Mouse (Mus musculus): ENCODE measurements around the gene Ckap4.

The Ckap4 gene

DNA sequence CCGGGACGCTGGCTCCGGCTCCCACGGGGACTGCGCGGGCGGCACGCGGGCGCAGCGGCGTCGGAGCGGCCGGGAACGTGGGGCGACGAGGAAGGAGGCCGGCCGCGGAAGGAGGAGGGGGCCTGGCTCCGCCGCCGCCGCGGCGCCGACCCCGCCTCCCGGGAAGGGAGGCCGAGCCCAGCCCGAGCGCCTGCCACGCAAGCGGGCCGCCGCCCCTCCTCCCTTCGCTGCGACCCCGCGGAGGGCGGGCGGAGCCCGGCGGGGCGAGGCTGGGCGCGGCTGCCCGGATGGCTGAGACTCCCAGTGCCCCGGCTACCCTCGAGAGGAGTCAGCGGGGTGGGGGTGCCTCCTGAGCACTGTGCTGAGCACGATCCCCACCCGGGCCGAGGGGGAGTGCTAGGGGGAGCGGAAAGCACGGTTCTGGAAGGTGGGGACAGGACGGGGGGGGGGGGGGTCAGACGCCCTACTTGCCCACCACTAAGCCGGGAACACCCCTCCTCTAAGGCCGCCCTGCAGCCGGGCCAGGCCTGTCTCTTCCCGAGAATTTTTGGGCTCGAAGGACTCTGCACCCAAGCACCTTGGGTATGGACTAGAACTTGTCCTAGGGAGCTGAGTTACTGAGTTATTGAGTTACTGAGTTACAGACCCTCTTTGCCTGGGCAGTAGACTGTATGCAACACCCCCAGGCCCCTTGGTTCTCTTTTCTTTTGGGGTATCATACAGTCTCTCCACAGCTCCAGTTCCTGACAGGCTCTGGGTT, at the start of gene Ckap4:
Ckap4 (minus strand) TSS at position 151 of the 760 bp plus-strand sequence.
- in situ Hi-C loops (cut with MboI; ENCODE audit: low pct_unique_long_range_greater_than_20kb in 1 of 2, low sequenced_read_pairs in 2 of 2, unreplicated experiment in 1 of 2): no loop called here

DNA sequence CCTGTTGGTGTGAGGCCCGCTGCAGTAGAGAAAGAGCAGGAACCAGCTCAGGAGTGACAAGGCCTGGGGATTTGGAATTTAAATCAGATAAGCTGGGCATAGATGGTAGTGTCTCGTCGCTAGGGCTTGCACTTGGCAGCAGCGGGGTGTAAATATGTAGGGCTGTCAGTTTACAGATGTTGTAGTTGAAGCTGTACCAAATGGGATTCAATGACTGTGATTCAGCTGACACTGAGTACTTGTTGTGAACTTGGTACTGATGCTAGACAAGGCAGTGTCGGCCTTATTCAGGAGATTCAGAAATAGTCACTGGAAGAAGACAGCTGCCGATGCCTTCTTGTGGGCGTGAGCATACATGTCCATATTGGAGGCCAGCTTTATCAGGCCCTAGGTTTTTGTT, 48.4 kb upstream of the Ckap4 start:
- in situ Hi-C loops (cut with MboI; ENCODE audit: low pct_unique_long_range_greater_than_20kb in 1 of 2, low sequenced_read_pairs in 2 of 2, unreplicated experiment in 1 of 2): no loop called here

DNA sequence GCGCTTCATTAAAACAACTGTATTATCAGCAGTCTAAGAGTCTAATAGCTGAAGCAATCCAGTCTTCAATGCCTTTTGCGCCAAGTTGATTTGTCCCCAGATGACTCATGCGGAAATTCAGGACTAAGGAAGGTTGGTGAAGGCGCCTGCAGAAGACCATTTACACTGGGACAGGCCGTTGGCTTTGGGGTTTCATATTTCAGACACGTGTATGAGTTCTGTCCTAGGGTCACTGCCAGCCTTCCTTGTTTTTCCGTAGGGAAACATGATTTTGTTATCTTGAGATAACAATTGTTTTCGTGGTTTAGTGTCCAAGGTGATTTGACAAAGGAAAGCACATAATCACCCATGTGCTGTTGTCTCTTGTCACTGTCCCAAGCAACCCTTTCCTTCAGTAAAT, 47.3 kb upstream of the Ckap4 start:
- in situ Hi-C loops (cut with MboI; ENCODE audit: low pct_unique_long_range_greater_than_20kb in 1 of 2, low sequenced_read_pairs in 2 of 2, unreplicated experiment in 1 of 2): no loop called here

DNA sequence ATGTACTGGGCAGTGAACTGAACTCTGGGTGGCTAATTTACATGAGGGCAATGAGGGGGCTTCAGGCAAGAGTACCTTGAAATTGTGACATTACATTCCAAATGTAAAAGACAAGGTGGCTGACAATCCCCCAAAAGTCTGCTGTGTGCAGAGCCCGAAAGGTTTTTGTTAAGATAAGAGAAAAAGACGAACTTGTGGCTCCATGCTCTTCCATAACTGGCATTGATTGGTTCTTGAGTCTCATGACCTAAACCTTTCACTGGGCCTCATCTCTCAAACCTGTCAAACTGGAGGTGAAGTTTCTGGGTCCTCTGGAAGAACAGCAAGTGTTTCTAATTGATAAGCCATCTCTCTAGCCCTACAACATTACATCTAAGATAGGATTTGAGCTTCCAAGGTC, 45.7 kb upstream of the Ckap4 start:
- in situ Hi-C loops (cut with MboI; ENCODE audit: low pct_unique_long_range_greater_than_20kb in 1 of 2, low sequenced_read_pairs in 2 of 2, unreplicated experiment in 1 of 2): no loop called here

DNA sequence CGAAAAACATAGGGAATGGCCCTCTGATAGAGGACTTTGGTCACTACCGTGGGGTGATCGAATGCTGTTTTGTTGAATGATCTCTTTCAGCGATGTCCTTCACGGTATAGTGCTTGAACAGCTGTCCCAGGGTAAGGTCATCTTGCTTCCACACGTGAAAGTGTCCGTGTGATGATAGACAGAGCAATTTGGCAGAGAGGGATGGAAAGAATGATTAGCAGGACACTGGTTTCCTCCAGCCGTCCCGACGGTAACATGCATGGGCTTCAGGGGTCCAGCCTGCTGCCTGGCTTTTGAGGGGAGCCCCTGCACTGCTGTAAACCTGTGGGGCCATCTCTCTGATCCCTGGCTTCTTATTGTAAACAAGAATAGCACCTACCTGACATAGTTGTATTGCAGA, 44.9 kb upstream of the Ckap4 start:
- in situ Hi-C loops (cut with MboI; ENCODE audit: low pct_unique_long_range_greater_than_20kb in 1 of 2, low sequenced_read_pairs in 2 of 2, unreplicated experiment in 1 of 2): no loop called here

DNA sequence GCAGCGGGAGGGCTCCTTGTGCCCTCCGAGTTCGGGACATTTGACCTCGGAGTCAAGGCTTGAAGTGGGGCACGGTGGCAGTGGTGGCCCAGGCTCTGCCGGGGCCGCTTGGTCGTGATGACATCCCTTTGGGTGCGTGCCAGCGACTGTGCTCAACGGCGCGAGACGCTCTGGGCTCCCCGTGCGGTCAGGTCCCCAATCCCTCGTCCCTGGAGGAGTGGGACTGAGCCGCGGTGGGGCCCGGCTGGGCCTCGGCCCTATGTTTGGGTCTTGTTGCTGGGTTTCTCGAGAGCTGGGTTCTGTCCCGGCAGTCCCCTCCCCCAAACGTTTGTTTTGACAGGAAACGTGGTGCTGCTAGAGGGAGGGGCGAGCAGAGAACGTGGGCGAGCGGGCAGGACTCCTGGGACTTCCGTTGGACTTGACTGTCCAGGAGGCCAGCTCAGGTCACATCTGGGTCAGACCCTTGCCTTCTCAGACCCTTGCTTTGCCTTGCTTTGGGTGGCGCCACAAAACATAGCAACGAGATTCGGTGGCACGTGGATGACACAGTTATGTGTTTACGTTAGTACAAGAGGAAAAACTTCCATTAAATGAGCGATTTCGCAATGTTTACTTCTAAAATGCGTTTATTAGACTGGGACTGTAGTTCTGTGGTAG, 43.3 kb upstream of the Ckap4 start:
- in situ Hi-C loops (cut with MboI; ENCODE audit: low pct_unique_long_range_greater_than_20kb in 1 of 2, low sequenced_read_pairs in 2 of 2, unreplicated experiment in 1 of 2): no loop called here

DNA sequence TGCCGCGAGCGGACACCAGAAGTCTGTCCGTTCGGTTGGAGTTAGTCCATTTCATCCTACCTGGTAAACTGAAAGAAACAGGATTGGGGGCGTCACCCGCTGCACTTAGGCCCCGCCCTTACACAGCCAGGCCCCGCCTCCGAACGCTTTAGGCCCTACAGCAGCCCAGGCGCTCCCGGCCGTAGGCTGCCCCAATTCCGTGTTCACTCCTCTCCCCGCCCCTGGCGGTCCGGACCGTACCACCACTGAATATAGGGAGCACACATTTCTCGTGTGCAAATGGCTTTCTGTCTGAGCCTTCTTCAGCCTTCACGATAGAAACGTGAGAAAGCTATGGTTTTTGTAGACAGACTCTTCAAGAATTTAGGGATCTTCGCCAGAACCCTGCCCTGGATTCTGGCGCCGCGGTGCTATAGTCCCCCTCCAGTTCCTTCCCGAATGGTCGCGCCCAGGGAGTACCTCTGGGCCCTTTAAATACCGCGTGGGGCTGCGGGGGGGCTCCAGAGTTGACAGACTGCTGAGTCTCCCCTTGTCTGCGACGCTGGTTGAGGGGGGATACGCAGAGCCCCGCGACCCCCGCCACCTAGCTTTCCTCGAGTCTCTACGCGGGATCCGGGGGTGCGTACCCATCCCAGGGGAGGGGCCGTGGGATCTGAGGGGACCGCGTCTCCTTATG, 42.7 kb upstream of the Ckap4 start, which contains the start of gene Tcp11l2:
Tcp11l2 (plus strand) TSS at position 232 of the 676 bp plus-strand sequence.
- in situ Hi-C loops (cut with MboI; ENCODE audit: low pct_unique_long_range_greater_than_20kb in 1 of 2, low sequenced_read_pairs in 2 of 2, unreplicated experiment in 1 of 2): no loop called here

DNA sequence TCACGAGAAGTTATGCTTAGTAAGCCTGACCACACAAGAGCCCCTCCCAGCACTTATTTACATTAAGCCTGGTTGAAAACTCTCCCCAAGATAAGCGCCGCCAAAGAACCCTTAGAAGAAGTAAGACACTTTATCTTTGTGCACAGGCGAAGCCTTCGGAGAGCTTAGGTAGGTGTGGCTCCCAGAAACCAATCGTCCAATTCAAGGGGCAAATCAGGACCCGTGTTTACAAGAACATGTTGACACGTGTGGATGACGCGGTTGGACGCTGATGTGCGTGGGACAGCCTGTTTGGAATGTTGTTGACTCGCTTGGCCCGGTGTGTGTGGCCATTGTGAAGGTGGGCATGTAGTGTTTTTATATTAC, 42.1 kb upstream of the Ckap4 start:
- in situ Hi-C loops (cut with MboI; ENCODE audit: low pct_unique_long_range_greater_than_20kb in 1 of 2, low sequenced_read_pairs in 2 of 2, unreplicated experiment in 1 of 2): no loop called here

DNA sequence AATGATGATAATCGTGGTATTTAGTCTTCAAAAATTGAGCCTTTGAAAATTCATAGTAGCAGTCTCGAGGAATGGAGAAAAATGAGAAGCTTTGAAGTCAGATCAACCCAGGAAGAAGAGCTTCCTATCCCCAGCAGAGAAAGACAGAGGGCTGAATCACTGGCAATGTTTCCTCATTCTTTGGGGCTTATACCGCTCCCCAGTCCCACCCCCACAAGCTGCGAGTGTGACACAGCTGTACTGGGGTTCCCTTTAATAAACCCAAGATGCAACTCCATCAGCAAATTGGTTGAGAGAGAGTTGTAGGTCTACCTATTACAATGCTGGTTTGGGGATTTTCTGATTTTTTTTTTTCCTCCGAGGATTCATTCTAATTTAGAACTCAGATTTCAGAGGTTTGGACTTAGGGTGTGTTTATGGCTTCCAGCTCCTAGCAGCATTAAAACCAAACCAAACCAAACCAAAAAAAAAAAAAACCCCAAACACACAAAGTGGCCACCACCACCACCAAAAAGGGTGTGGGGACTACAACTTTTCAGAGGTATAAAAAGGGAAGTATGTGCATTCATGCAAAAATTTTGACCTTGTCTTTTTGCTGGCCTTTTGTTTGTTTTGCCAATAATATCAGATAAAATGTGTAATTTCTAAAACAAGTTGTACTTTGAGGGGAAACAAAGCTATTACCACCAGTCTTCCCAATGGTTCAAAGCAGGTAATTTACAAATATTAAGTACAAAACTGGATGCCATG, 40.0 kb upstream of the Ckap4 start:
- in situ Hi-C loops (cut with MboI; ENCODE audit: low pct_unique_long_range_greater_than_20kb in 1 of 2, low sequenced_read_pairs in 2 of 2, unreplicated experiment in 1 of 2): no loop called here

DNA sequence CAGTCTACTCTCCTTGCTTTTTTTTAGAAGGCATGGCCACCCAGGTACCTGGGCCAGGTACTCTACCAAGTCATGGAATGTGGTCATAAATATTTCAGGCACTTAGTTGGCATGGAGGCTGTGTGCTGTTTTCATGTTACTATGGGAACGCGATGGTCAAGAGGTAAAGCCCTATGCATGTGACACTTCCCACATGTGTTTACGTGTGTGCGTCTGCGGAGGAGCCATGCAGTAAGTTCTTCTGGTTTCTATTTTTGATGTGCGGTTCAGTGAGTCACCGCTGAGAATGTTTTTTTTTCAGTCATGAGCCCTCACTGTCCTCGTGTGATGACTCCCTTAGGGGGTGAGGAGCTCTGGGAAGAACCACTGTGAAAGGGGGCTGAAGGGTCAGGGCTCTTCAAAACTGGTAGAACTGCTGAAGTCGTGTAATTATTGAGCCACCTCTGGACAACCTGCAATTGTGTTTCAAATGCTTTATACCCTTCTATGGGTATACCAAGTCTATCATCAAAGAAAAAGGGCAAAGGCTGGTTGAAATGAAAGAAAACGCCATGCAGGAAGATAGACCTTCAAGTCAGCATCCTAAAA, 37.3 kb upstream of the Ckap4 start:
- in situ Hi-C loops (cut with MboI; ENCODE audit: low pct_unique_long_range_greater_than_20kb in 1 of 2, low sequenced_read_pairs in 2 of 2, unreplicated experiment in 1 of 2): no loop called here

DNA sequence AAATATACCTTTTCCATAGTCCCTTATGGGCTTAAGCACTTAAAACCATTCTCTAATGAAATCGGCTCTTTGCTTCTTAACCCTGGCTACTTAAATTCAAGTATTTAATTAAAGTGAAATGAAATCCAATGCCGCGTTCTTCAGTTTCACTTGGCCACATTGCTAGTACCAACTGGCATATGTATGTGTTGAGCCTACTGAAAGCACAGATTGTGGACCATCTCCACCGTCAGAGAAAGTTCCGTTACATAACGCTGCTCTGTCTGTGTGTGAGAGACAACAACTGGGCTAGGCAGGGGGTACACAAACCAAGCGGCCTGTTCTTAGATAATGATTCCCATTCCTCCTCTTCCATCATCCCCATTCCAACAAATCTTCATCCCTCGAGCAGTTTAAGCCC, 30.6 kb upstream of the Ckap4 start:
- in situ Hi-C loops (cut with MboI; ENCODE audit: low pct_unique_long_range_greater_than_20kb in 1 of 2, low sequenced_read_pairs in 2 of 2, unreplicated experiment in 1 of 2): no loop called here

DNA sequence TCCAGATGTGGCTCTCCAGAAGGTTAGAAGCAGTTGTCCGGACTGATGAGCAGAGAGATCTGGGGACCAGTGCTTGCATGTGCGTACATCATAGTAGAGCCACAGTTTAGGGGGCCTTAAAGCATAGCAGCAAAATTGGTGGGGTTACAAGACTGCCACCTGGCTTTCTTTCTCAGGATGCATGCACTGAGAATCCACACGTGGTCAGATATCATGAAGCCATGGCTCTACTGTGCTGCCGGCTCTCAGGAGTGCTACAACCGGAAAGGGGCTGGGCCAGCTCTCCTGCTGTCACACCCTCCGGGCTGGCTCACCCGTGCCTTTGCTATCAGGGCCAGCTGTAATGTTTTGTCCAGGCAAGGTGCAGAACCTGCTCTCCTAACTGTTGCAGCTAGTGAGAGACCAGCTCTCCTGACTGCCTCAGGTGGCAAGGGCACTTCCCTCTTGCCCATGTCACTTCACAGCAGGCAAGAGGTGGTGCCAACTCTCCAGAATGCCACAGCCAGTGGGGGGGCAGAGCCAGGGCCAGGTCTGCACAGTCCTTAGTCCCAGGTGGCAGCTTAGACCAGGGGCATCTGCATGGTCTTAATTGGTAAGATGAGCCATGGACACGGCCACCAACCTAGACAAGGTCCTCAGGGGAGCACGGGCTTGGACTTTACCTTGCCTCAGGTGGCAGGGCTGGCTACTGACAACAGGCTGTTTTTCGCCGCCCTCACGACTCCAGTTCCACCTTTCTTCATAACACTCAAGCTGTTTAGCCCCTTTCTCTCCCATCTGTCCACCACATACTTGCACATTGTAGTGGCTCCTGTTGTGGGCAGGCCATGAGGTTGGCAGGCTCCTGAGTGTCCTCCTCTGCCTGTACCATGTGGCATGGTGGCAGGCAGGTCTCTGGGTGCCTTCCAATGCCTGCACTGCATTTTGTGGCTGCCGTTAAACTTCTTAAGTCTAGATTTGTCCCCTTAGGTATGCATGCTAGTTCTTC, 29.0 kb upstream of the Ckap4 start:
- in situ Hi-C loops (cut with MboI; ENCODE audit: low pct_unique_long_range_greater_than_20kb in 1 of 2, low sequenced_read_pairs in 2 of 2, unreplicated experiment in 1 of 2): no loop called here

DNA sequence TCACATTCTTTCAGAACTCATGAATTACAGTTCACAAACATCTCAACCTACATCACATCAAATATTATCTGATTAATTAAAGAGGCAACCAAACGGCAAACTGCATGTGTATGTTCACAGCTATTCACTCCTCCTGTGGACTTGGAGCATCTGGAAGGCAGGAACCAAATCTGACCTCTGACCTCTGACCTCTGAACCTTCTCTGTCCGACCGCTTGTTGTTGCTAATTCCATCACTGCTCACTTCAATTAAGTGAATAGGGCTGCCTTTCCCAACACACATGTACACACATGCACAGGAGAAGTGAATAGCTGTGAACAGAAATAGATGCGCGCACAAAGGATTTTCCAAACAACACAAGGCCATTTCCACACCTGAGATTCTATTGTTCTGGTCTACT, 28.3 kb upstream of the Ckap4 start:
- in situ Hi-C loops (cut with MboI; ENCODE audit: low pct_unique_long_range_greater_than_20kb in 1 of 2, low sequenced_read_pairs in 2 of 2, unreplicated experiment in 1 of 2): no loop called here

DNA sequence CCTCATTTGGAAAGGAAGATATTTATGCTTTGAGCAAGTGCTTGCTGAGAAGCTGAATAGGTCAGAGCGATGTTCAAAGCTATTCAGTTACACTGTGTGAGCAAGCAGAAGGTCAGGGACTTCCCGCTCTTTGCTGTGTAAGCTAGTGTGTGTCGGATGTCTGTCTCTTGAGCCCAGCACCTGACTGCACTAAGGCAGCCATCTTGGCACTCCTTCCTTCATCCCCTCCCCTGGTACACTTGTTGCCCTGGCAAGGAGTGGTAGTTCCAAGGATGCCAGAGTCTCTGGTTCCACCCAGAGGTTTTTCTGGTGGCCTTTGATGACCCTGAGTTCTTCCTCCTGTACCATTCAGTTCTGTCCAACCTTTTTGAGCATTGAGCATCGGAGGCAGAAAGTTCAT, 26.1 kb upstream of the Ckap4 start:
- in situ Hi-C loops (cut with MboI; ENCODE audit: low pct_unique_long_range_greater_than_20kb in 1 of 2, low sequenced_read_pairs in 2 of 2, unreplicated experiment in 1 of 2): no loop called here

DNA sequence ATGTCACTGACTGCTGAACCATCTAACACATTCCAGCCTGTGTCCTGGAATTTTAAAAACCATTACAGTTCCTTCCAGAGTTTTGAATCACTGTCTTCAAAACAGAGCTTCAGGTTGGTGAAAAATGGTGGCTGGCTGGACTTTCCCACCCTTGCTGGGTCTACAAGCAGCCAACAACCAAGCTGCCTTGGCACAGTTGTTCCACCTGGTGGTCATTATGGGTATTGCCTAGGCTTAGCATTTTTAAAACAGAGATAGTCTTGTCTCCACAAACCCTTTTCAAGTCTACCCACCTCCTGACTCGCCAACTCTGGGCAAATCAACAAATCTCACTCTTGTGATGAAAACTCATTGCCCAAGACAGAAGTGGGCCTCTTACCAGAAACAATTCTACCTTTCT, 24.6 kb upstream of the Ckap4 start:
- in situ Hi-C loops (cut with MboI; ENCODE audit: low pct_unique_long_range_greater_than_20kb in 1 of 2, low sequenced_read_pairs in 2 of 2, unreplicated experiment in 1 of 2): no loop called here

DNA sequence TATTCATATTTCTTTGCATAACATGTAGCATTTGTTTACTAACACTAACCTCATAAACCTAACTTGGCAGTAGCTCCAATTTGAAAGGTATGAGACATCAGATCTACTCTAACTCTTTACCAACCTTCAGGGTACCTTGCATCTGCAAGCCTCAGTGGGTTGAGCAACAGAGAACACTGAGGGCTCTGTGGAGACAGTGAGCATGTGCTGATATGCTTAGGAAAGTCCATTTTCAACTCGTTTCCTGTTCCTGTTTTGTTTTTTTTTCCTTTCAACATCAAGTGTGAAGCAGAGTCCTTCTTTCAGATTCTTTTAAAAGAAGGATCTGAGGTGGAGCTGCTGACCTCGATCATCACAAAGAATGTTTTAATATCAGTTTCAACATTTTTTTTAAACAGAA, 22.3 kb upstream of the Ckap4 start:
- in situ Hi-C loops (cut with MboI; ENCODE audit: low pct_unique_long_range_greater_than_20kb in 1 of 2, low sequenced_read_pairs in 2 of 2, unreplicated experiment in 1 of 2): no loop called here

DNA sequence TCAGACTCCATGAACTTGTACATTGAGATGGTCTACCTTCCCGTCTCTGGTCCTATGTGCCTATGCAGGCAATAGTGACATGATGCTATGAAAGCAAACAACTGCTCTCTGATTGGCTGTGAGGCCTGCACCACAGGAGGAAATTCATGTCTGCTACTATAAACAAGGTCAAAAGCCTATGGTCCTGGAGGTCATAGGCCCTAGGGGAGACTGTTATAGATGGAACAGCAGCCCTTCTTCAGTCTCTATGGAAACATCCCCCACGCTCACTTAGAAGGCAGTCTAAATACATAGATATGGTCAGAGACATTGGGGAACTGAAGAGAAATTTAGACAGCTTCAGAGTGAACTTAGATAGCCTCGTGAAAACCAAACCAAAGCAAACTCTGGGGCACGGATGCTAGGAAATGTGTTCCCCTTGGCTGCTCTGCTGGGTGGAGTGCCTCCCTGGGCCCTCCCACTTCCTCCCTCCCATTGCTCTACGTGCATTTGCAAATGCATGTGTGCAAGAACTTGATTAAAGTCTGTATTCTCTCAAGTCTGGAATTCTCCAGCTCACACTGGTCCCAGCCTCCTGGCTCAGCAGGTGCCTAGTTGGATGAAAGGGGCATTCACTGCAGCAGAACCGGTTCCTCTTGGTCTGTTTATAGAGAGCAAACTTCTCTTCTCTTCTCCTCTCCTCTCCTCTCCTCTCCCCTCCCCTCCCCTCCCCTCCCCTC, 20.6 kb upstream of the Ckap4 start:
- in situ Hi-C loops (cut with MboI; ENCODE audit: low pct_unique_long_range_greater_than_20kb in 1 of 2, low sequenced_read_pairs in 2 of 2, unreplicated experiment in 1 of 2): no loop called here

Data from mouse embryonic stem cell (cell line).